Comparison of ENCODE assay signal across 8 mouse cellular contexts in the genomic region with DNA sequence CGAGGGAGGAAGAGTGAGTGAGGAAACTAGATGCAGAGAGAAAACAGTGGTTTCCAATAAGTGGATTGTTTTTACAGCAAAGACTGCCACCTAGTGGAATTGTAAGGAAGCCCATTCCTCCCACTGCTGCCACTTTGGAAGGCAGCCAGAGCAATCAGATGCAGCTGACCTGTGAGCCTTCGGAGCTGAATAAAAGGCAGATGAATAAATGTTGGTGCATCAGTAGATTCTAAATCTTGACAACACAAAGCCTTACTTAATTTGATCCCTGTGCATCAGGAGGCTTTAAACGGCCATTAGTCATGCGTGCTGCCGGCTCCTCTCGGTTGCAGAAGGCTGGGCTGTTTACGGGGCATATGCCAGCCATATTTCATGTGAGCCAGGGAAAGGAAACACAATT.
DNase-seq lines count a peak whose midpoint lies in the region; ATAC-seq and TF ChIP-seq lines count a peak whose summit lies in the region.

No protein-coding gene starts in this region.

- peaks cover 2% of the 10 kb centered on the region for H3K4me1 ChIP-seq in midbrain, embryonic 16.5 days (ENCODE audit: control insufficient read depth, insufficient read depth, low read length)
- no peaks in the 10 kb centered on the region; the same call in 1 of the 2 replicates for H3K4me1 ChIP-seq in testis, adult 2 months (ENCODE audit: control insufficient read depth, insufficient read depth, low read length)

- DNase-seq in thymus, postnatal 0 days (ENCODE audit: low spot score): peak; percentile 13
- DNase-seq in thymus, adult 18-20 months: no peak
- DNase-seq in cerebellum, adult 9-11 months: peak; percentile 66
- peak; percentile 58 to 71 for DNase-seq in frontal cortex, postnatal 14 days (ENCODE audit: low spot score in 2 of 2)
- DNase-seq in kidney, adult 11 months: peak; percentile 43
- peak; percentile 68 to 86 for DNase-seq in left cerebral cortex, postnatal 10 days (ENCODE audit: extremely low spot score in 1 of 2, low spot score in 2 of 2)

- peak overlapping the region; percentile 73; the same call in 1 of the 2 replicates for H3K27ac ChIP-seq in midbrain, embryonic 16.5 days (ENCODE audit: low read length)
- H3K27ac ChIP-seq in testis, adult 2 months (ENCODE audit: control insufficient read depth, insufficient read depth, low read depth, low read length): no peak overlapping the region

- WGBS in midbrain, embryonic 16.5 days: 13% methylated on average over 7 of the region's 7 CpGs

- no peaks in the 10 kb centered on the region for H3K27me3 ChIP-seq in midbrain, embryonic 16.5 days (ENCODE audit: control insufficient read depth, insufficient read depth, low read depth, low read length)
- no peaks in the 10 kb centered on the region for H3K27me3 ChIP-seq in testis, adult 2 months (ENCODE audit: control insufficient read depth, insufficient read depth, low read length)

- peak; percentile 86 for ATAC-seq in midbrain, embryonic 16.5 days

- no peaks in the 10 kb centered on the region for H3K9me3 ChIP-seq in midbrain, embryonic 16.5 days (replicated peaks; ENCODE audit: control insufficient read depth, low read length, poor library complexity, severe bottlenecking)

- peak; percentile 49; the same call in 1 of the 2 replicates for TF ChIP-seq CTCF in testis, adult 2 months (IDR thresholded peaks at IDR 0.05; ENCODE audit: control insufficient read depth, insufficient read depth, insufficient replicate concordance, low read depth, low read length)

- intact Hi-C loops in left cerebral cortex, postnatal 10 days (cut with DNase I): loop anchor here (10.0 kb wide), 1 partner anchor 310 kb away; no protein-coding TSS in a partner anchor

- peak overlapping the region; percentile 58; the same call in 1 of the 2 replicates for H3K9ac ChIP-seq in midbrain, embryonic 16.5 days (ENCODE audit: low read depth, low read length)

- peak overlapping the region; percentile 52 for H3K4me2 ChIP-seq in midbrain, embryonic 16.5 days (ENCODE audit: low read length)

- no peaks in the 10 kb centered on the region for H3K36me3 ChIP-seq in midbrain, embryonic 16.5 days (ENCODE audit: control insufficient read depth, insufficient read depth, low read length)
- no peaks in the 10 kb centered on the region for H3K36me3 ChIP-seq in testis, adult 2 months (ENCODE audit: control insufficient read depth, insufficient read depth, low read length)

- TF ChIP-seq POLR2A in testis, adult 2 months (IDR thresholded peaks at IDR 0.05; ENCODE audit: control insufficient read depth, low read depth, low read length): no peak

- H3K4me3 ChIP-seq in midbrain, embryonic 16.5 days (ENCODE audit: low read depth, low read length): peak overlapping the region; percentile 26
- no peak overlapping the region for H3K4me3 ChIP-seq in testis, adult 2 months (ENCODE audit: control insufficient read depth, low read depth, low read length)

Comparison
In these comparisons a context has a peak if more than half of its experiments do, and no peak if none do; other contexts are left out.
1. DNase-seq: peak in thymus, postnatal 0 days (single experiment), cerebellum, adult 9-11 months (single experiment), frontal cortex, postnatal 14 days (2 of 2), kidney, adult 11 months (single experiment) and left cerebral cortex, postnatal 10 days (2 of 2); none in thymus, adult 18-20 months (0 of 2).